ENCODE assay signal across 15 mouse cellular contexts in the genomic region with DNA sequence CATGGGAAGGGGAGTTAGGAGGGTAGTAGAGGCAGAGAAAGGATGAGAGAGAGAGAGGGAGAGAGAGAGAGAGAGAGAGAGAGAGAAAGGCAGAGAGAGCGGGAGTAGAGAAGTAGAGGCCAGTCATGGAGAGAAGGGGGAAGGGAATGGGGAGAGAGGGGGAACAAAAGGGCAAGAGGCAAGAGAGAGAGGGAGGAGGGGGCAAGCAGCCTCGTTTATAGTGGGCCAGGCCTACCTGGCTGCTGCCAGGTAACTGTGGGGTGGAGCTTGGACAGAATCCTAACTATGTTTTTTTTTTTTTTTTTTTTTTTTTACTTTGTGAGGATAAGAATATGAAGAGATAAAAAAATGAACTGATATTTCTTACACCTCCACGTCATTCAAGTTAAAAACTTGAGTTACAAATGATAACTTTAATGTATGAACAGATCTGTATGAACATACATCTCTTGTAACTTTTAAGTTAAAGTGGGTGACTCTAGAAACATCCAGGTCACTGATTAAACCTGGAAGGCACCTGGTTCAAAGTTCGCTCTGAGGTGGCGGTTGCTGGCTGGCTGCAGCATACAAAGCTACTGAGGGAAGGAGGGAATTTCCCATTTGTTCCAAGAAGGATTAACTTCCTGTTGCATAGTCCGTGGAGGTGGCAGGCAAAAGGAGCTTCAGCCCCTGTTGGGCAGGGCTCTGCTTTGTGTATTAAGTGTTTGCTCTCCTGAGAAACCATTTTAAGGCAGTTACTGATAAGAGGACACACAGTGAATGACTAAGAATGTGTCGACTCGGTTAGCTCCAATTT. TPM values are rescaled to one million over a fixed set of nuclear protein-coding genes. Genes with fewer than 3 reads are reported as not detected.
DNase-seq lines count a peak whose midpoint lies in the region; ATAC-seq lines count a peak whose summit lies in the region.
"Had no signal": no experiment of that assay in that cellular context is flagged by ENCODE, and none has a peak within 500 bp of the region (broad histone marks: within the 10 kb centered on the region; RNA-seq: fewer than 3 reads in every experiment).

No protein-coding gene starts in this region.

- H3K36me3 ChIP-seq in intestine, embryonic 15.5 days = no peaks in the 10 kb centered on the region
- no peaks in the 10 kb centered on the region for H3K36me3 ChIP-seq in kidney, embryonic 16.5 days (ENCODE audit: insufficient read depth, low read length)
- H3K36me3 ChIP-seq: neural tube, embryonic 15.5 days had no signal

- peak overlapping the region; percentile 35 for H3K4me2 ChIP-seq in intestine, embryonic 15.5 days (replicated peaks)
- no peak overlapping the region for H3K4me2 ChIP-seq in kidney, embryonic 16.5 days (replicated peaks; ENCODE audit: low read depth, low read length)
- H3K4me2 ChIP-seq: heart, embryonic 11.5 days; neural tube, embryonic 15.5 days had no signal

- no peak overlapping the region for H3K9ac ChIP-seq in intestine, embryonic 15.5 days
- no peak overlapping the region for H3K9ac ChIP-seq in kidney, embryonic 16.5 days (replicated peaks; ENCODE audit: low read length)
- H3K9ac ChIP-seq: forebrain, postnatal 0 days; neural tube, embryonic 15.5 days had no signal

- H3K4me3 ChIP-seq in intestine, embryonic 15.5 days (replicated peaks) = no peak overlapping the region
- H3K4me3 ChIP-seq in kidney, embryonic 16.5 days (ENCODE audit: low read length) = no peak overlapping the region
- H3K4me3 ChIP-seq: neural tube, embryonic 15.5 days had no signal

- peak overlapping the region; percentile 88 for H3K27ac ChIP-seq in intestine, embryonic 15.5 days
- peak overlapping the region; percentile 65 for H3K27ac ChIP-seq in kidney, embryonic 16.5 days (ENCODE audit: low read length)
- H3K27ac ChIP-seq: neural tube, embryonic 15.5 days had no signal

- no peaks in the 10 kb centered on the region for H3K9me3 ChIP-seq in intestine, embryonic 15.5 days
- no peaks in the 10 kb centered on the region for H3K9me3 ChIP-seq in kidney, embryonic 16.5 days (ENCODE audit: low read length)
- H3K9me3 ChIP-seq: neural tube, embryonic 15.5 days had no signal

- ATAC-seq in intestine, embryonic 15.5 days = peak; percentile 91
- peak; percentile 77 for ATAC-seq in kidney, embryonic 16.5 days (ENCODE audit: low FRiP score, low TSS enrichment)
- ATAC-seq in erythroid progenitor cell, adult 5-6 weeks (replicated peaks; ENCODE audit: low FRiP score, poor library complexity, severe bottlenecking) = no peak
- ATAC-seq: forebrain, postnatal 0 days had no signal

- WGBS in intestine, embryonic 15.5 days = 39% methylated on average over 8 of the region's 8 CpGs
- WGBS in kidney, embryonic 16.5 days = 41% methylated on average over 8 of the region's 8 CpGs

- no peaks in the 10 kb centered on the region for H3K27me3 ChIP-seq in intestine, embryonic 15.5 days (replicated peaks)
- H3K27me3 ChIP-seq in kidney, embryonic 16.5 days (ENCODE audit: insufficient read depth, low read length) = no peaks in the 10 kb centered on the region
- H3K27me3 ChIP-seq: neural tube, embryonic 15.5 days had no signal

- intact Hi-C loops in gastrocnemius, postnatal 14 days (cut with DNase I; ENCODE audit: low total_unique reads) = no loop called here

- peak; percentile 6 for DNase-seq in R1 (ENCODE audit: low read depth, low spot score)
- peak; percentile 3 for DNase-seq in lung, postnatal 36 days
- no peak for DNase-seq in frontal cortex, postnatal 25 days (ENCODE audit: low spot score in 2 of 2)
- DNase-seq in gastrocnemius, postnatal 14 days = no peak
- DNase-seq: cerebellum, adult 2 months; forebrain, postnatal 0 days; gastrocnemius, postnatal 25 days; right cerebral cortex, adult 18-20 months had no signal

- no peaks in the 10 kb centered on the region for H3K4me1 ChIP-seq in intestine, embryonic 15.5 days (replicated peaks)
- peaks cover 9% of the 10 kb centered on the region for H3K4me1 ChIP-seq in kidney, embryonic 16.5 days (ENCODE audit: insufficient read depth, low read length)
- H3K4me1 ChIP-seq: neural tube, embryonic 15.5 days had no signal

RNA-seq across cellular contexts. Expression of a gene that starts 22.2 kb away (rescaled TPM):
- polyA plus RNA-seq in intestine, embryonic 15.5 days (2015; fragmentation: Nextera tagmentation; extraction: Ambion mirVana) = 45.1 and 46.1 TPM in 2 replicates
- polyA plus RNA-seq in kidney, embryonic 16.5 days (2015; fragmentation: Nextera tagmentation; extraction: Ambion mirVana) = 13.7 and 15.8 TPM in 2 replicates
- not detected for total RNA-seq in gastrocnemius, postnatal 14 days (2021)
- not detected in 2 replicates for total RNA-seq in erythroid progenitor cell, adult 5-6 weeks (2015; ENCODE audit: low replicate concordance)
- total RNA-seq in erythroid progenitor cell, adult 5-6 weeks (2017; ENCODE audit: low replicate concordance) = not detected in 2 replicates
- total RNA-seq: adrenal gland, adult 18-20 months; forebrain, postnatal 0 days; gastrocnemius, postnatal 25 days; hematopoietic stem cell, adult 5-6 weeks had no signal
- polyA plus RNA-seq: cerebellum, adult 2 months; forebrain, postnatal 0 days; neural tube, embryonic 15.5 days had no signal

RNA-seq across cellular contexts. Expression of a gene that starts 42.8 kb away (rescaled TPM):
- polyA plus RNA-seq in intestine, embryonic 15.5 days (2015; fragmentation: Nextera tagmentation; extraction: Ambion mirVana) = 9.8 and 10.9 TPM in 2 replicates
- polyA plus RNA-seq in kidney, embryonic 16.5 days (2015; fragmentation: Nextera tagmentation; extraction: Ambion mirVana) = 1.0 and 1.7 TPM in 2 replicates
- not detected for total RNA-seq in gastrocnemius, postnatal 14 days (2021)
- total RNA-seq in erythroid progenitor cell, adult 5-6 weeks (2015; ENCODE audit: low replicate concordance) = not detected in 2 replicates
- 0.98 TPM in 1 of 2 replicates, not detected in the other for total RNA-seq in erythroid progenitor cell, adult 5-6 weeks (2017; ENCODE audit: low replicate concordance)
- total RNA-seq: gastrocnemius, postnatal 25 days had no signal

Comparison
In these comparisons a context has a peak if more than half of its experiments do, and no peak if none do; other contexts are left out.
1. DNase-seq: peak in R1 (single experiment) and lung, postnatal 36 days (single experiment); none in frontal cortex, postnatal 25 days (0 of 2) and gastrocnemius, postnatal 14 days (single experiment).